Mouse (Mus musculus) cerebellum, adult 9-11 months (tissue): Measurements from ENCODE around the gene F10.

ENCODE experiments used
- DNase-seq: peaks from one replicate; pipeline ENCODE4 v3.0.0; 2022

Gene F10

DNA sequence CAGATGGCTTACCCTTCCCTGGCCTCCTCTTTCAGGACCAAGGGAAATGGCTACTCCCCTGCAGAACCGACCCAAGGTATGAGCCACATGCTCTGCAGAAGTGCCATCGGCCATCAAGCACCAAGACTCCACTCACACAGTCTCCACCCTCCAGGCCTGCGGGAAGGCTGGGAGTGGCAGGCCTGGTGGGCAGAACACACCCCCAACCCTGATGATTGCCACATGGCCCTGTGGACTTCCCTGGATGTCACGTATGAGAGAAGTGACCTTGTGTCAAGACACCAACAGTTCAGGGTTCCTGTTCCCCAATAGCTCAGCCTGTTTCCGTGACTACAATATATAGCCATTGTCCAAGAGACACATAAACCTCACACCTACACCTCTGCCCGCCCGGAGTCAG lies at the start of gene F10:
Gene F10 (plus strand): TSS at position 294 of the 400 bp plus-strand sequence.
- no peak for DNase-seq

DNA sequence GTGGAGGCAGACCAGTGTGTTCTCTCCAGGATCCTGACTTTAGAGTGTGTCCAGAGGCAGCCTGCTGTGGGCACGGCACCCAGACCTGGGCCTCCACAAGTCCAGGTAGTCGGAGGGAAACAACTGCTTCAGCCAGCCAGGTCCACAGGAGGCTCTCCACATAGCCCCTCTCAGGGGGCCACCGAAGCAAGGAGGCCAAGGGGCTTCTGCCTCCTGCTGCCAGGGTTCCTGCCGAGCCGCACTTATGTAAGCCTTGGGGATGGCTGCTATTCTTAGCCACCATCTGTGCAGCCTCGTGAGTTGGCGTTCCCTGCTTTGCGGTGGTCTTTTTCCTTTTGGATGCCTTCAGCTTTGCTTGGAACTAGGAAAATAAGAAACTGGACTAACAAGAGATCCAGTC lies 49.5 kb upstream of the F10 start:
- DNase-seq: peak; percentile 72

DNA sequence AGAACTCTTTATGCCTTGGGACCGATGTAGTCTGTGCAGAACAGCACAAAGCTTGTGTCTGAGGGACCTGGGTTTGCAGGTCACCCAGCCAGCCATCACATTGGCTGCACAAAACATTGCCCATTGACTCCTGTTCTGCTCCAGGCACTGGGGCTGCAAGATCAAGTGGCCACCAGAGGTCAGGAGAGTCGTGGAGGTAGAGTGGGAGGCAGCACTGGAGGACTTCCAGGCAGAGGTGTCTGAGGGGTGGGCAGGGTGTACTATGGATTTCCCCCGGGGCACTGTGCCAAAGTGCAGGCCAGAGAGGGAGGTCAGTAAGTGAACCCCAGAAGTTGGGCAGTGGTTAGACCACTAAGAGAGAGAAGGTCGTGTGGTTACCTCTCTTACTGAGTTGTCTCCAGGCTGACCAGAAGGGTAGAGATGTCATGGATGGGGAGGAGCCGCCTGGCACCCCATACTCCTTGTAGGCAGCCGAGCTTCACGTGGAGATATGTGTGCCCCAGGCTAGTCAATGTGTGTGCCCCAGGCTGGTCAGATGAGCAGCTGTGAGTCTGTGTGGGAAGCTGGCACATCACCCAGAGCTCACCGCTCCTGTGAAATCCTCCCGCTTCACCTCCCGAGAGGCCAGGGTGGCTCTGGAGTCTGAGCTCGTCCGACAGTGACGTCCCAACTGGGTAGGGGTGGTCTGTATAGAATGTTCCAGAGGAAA lies 48.2 kb upstream of the F10 start:
- peak; percentile 71 for DNase-seq

DNA sequence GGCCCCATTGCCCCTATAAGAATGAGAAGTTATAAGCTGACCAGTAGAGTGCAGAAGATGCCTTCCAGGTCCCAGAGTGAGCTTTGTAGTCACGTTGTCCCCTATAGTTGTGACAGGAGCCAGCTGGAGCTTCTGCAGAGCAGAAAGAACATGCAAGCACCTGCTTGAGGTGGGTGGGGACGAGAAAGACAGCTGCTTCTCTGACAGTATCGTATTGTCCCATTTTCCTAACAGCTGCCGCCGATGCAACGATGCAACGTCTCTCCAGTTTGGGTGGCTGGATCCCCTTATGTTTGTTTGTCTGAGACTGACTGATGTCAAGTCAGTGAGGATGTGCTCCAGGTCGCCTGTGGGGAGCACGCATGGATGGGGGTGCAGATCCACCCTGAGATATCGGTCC lies 45.7 kb upstream of the F10 start:
- DNase-seq: no peak

DNA sequence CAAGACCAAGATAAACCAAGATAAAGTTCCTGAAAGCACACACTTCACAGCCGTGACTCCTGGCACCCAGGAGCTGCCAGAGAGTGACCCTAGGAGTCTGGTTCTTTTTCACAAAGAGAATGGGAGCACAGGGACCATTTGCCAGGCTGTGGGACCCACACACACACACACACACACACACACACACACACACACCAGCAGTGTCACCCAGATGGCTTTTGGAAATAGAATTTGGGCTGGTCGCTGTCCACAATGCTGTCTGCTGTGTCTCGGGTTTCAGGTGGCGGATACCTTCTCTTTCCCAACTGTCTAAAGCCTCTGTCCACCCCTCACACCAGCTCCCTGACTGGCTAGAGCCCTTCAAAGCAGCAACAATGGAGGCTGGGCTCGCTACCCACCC lies 42.6 kb upstream of the F10 start:
- DNase-seq: no peak

DNA sequence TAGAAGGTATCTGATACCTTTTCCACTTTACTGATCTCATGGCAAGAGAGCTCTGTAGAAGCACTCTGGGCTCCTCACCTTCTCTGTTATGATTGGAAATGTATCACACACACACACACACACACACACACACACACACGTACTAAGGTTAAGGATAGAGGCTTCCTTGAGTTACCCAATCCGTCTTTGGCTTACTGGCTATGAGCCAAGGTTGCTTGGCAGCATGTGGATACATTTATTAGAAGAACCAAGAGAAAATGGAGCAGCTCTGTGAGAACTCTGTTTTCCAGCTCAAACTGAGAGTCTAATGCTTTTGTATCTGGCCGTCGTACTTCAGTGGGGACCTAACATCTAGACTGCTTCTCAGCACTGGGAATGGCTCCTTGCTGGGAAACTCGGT lies 41.6 kb upstream of the F10 start:
- peak; percentile 48 for DNase-seq

DNA sequence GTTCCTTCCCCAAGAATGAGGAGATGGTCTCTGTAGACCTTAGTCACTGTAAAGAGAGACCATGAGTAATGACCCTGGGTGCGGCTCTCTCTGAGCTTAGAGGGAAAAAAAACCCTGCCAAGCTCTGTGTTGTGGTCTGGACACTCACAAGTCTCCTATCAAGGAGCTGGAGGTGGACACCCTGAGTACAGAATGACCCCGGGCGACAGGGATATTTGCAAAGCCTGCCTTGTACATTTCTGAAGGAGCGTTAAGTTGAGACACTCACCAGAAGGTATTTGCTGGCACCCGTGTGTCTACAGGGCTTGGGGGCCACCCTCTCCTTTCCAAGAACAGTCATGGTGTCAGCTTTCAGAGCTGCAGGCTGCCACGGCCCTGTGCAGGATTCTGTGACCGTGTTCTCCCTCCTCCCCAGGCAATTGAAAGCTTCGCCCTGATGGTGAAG lies 40.3 kb upstream of the F10 start:
- DNase-seq: no peak

DNA sequence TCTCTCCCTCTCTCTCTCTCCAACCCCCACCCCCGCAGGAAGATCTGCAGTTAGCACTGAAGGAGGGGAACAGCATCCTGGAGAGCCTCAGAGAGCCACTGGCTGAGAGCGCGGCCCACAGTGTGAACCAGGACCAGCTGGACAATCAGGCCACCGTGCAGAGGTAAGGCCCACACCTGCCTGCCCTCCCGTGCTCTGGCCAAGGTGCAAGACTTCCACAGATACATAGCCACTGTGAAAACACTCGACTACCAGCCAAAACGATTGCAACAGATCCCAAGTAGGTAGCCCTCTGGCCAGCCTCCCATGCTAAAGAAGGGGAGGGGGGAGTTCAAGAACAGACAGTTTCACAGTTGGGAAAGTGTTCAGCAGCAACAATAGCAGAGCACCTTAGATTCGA lies 38.8 kb upstream of the F10 start:
- no peak for DNase-seq

DNA sequence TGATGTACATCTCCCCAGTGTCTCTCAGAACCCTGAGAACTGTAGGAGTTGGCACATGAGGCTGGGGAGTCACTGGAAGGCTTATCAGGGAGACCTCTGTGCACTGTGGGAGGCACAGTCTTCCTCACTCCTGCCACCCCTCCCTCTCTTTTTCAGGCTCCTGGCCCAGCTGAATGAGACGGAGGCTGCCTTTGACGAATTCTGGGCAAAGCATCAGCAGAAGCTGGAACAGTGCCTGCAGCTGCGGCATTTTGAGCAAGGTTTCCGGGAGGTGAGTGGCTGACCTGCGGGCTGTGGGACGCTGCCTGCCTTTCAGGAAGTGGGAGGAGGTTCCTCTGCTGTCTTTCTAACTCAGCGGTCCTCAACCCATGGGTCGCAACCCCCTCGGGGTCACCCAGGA lies 37.3 kb upstream of the F10 start:
- DNase-seq: no peak

DNA sequence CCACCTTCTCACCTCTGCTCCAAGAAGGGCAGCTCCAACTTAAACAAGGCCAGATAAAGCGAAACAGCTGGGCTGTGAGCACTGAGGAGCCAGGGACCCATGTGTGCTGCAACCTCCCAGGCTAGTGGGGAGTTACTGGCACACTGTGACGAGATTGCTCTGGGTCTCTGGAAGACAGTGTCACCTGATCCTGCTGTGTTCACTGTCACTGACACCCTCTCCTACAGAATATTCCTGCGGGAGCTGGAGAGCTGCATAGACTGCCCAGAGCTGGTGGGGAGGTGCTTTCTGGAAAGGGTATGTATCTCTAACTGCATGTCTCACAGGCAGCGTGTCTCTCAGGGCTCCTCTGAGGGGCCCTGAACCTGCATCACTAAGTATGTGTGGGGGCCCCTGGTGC lies 29.6 kb upstream of the F10 start:
- no peak for DNase-seq

DNA sequence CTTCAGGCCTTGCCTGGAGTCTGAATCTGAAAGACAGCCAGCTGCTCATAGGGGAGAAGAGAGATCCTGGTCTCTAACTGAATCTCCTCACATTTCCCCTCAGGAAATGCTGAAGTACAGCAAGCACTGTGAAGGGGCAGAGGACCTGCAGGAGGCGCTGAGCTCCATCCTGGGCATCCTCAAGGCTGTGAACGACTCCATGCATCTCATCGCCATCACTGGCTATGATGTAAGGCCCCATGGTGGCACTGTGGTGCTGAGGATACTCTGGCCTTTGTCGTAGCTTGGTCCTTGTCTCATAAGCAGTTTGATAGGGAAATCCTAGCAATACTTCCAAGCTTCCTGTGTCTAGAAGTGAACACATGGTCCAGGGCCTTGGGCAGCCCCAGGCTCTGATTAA lies 26.8 kb upstream of the F10 start:
- no peak for DNase-seq

DNA sequence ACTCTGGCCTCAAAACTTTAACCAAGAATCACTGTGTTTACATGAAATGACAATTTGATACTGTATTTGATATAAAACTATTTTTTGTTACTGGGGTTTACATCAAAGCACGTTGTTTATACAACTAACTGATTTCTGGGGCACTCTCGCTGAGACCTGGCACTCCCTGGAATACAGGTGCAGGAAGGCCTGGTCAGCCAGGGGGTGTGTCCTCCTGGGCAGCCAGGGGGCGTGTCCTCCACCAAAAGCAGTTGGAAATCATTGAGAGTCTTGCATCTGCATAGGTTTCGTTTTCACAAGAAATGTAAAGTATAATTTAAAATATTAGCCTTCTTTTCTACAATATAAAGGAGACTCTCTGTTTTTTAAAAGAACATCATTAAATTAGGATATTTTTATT lies 17.5 kb upstream of the F10 start:
- DNase-seq: no peak

DNA sequence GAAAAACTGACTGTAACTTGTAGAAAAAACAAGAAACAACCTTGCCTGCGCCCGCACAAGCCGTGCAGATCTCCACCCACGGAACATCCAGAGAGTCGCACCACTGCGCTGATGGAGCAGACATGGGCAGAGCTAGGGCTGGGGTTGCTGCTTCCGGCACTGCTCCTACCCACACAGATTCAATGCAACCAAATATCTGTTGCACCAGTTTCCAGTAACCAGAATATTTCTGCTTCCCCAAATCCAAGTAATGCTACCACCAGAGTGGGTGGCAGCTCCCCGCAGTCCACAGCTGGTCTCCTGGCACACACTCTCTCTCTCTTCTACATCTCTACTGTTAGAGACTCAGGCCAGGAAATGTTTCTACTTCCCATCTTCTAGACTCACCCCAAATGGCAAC lies 15.3 kb upstream of the F10 start:
- no peak for DNase-seq

DNA sequence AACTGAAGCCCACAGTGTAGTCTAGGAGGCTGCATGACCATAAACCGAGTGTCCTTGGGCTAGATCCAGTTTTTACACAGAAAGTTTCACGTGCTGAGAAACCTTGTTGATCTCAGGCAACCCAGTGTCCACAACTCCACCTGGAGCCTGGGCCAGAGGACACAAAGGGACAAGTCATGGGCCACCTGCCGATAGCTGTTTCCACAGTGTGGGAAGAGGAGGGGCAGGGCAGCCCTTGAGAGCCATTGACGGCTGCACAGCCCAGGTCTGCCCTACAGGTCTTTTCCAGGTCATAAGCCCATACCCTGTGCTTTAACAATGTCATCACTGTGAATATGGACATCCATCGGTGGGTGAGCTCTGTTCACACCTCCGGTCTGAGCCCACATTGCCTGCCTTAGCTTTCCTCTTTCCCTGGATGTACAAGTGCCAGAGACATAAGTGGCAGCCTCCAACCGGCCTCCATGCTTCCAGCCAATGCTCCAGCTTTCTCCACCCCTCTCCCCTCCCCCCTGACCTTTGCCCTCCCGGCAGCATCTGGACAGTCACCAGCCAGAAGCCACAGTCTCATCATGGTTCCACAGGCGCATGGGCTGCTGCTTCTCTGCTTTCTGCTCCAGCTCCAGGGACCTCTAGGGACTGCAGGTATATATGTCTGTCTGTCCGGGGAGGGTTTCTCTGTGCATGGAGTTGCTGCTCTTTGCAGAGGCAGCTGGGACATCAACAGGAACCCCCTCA lies 11.5 kb upstream of the F10 start, which contains the start of gene F7:
Gene F7 (plus strand): TSS at position 548 of the 738 bp plus-strand sequence.
- DNase-seq: no peak

DNA sequence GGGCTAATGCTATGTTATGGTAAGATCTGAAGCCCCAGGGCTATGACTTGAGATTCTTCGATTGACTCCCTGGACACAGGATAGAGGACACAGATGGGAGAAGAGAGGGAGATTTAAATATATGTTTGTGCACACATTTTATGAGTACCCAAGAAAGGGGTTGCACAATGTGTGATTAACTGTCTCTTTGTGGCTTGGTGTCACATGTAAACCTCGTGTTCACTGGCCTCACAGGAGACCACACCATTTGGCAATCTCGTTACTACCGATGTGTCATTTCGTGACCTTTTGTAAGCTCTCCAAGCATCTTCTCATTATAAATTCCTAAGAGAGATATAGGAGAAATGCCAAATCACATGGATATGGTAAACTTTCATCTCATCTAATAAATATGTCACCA lies 9.5 kb upstream of the F10 start:
- DNase-seq: no peak

DNA sequence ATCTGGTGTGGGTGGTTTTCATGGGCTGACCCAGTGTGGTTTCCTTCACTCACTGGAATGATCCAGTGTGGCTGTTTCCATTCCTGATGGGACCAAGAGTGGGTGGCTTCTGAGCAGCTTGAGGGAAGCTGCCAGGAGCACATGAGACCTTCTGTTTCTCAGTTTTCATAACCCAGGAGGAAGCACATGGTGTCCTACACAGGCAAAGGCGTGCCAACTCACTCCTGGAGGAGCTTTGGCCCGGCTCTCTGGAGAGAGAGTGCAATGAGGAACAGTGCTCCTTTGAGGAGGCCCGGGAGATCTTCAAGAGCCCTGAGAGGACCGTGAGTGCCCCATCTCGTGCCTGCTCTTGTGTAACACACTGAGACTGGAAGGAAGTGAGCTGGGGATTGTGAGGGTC lies 8.6 kb upstream of the F10 start:
- DNase-seq: peak; percentile 63

DNA sequence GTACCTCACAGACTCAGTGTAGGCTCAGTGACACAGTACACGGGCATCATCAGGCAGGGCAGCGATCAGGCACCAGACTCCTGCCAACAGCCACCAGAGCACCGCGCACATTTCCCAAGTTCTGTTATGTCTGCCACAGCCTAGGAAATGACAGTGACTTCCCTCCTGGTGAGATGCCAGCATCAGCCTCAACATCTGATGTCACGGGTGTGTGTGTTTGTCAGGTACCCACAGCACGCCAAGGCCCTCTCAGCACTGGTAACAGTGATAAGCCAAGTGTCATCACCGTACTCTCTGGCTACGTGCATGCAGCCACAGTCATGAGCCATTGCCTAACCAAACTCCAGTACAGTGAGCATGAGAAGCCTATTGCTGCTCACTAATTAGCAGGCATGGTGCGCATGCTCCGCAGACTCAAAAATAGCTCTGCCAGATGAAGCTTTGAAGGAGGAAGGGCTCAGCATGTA lies 729 bp upstream of the F10 start:
- DNase-seq: no peak

DNA sequence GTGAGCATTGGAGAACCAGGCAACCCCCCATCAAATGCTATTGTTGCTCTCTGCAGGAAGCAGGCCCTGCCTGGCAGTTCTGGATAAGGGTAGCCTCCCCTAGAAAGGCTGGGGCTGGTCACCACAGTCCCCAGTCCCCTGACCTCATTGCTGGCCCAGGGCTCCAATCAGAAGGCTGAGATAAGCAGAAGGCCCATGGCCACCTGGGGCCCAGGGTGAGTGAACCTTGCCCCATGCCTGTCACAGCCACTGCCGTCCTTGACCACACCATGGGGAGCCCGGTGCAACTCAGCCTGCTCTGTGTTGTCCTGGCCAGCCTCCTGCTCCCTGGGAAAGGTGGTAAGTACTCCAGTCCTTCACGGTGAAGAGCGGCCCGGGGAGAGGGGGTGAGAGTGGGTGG lies 461 bp downstream of the F10 start:
- no peak for DNase-seq

DNA sequence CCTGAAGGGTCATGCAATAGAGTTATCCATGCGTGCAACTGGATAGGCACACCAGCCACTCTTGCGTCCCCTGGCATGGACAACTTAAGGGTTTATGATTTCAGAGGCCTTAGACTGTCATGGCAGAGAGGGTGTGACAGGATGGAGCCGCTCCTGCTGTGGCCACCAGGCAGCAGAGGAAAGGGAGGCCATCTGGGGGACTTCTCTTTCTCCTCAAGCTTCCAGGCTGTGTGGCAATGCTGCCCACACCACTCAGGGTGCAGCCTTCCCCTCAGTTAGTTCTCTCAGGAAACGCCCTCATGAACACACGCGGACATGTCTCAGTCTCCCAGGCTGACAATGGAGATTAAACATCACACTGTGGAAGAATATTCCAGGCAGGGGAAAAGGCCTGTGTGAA lies 1.9 kb downstream of the F10 start:
- DNase-seq: no peak

DNA sequence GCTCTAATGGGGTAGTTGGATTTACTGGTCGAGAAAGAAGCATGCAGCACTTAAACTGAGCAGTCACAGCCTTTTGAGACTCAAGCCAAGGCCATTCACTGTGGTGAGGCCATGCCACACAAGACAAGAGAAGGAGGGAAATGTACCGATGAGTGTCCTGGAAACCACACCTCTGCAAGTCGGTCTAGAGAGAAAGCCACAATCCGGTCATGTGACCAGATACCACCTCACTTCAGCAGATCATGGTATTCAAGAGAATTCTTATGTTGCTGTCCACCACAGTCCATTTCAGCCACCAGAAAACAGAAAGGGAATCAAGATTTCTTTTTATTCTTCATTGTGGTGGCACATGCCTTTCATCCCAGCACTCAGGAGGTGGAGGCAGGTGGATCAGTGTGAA lies 4.4 kb downstream of the F10 start:
- no peak for DNase-seq

DNA sequence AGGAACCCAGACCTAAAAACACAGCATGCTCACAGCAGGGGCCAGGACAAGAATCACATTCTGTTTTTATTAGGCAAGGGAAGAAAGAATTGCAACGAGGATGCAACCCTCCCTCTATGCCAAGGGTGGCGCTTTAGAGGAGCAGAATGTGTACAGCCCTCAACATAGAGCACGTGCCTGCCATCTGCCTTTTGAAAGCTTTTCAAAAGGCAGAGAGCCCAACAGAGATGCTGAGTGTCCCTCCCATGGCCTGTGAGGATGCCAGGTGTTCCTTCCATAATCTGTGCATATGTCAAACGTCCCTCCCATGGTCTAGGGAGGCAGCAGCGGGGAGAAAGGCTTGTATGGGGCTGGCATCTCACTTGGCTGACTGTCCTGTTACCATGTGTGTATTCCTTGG lies 10.5 kb downstream of the F10 start:
- no peak for DNase-seq

DNA sequence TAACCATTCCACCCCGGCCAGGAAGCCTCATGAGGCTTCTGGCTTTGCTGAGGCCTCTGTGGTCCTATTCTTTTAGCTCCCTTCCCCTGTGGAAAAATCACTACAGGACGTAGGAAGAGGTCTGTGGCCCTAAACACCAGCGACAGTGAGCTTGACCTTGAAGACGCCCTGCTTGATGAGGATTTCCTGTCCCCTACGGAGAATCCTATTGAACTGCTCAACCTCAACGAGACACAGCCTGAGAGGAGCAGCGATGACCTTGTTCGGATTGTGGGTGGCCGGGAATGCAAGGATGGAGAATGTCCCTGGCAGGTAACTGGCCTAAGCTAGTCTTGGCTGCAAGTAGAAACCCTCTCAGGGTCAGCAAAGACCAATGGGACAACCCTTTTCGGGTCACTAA lies 13.4 kb downstream of the F10 start:
- no peak for DNase-seq

DNA sequence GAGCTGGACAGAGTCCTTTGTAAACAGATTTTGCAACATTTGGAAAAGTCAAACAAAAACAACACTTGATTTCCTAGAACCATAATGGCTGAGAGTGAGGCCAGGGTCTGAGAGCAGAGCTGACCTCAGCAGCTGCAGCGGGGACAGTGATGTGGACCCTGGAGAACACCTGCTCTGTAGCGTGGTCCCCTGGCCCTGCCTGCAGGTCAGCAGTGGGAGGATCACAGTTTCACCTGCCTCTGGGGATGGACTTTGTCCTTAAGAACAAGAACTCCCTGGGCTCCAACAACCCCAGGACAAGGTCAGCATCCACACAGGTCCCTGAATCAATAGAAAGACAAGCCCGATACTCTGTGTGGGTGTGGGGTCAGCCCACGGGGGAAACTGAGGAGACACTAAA lies 20.2 kb downstream of the F10 start:
- no peak for DNase-seq

DNA sequence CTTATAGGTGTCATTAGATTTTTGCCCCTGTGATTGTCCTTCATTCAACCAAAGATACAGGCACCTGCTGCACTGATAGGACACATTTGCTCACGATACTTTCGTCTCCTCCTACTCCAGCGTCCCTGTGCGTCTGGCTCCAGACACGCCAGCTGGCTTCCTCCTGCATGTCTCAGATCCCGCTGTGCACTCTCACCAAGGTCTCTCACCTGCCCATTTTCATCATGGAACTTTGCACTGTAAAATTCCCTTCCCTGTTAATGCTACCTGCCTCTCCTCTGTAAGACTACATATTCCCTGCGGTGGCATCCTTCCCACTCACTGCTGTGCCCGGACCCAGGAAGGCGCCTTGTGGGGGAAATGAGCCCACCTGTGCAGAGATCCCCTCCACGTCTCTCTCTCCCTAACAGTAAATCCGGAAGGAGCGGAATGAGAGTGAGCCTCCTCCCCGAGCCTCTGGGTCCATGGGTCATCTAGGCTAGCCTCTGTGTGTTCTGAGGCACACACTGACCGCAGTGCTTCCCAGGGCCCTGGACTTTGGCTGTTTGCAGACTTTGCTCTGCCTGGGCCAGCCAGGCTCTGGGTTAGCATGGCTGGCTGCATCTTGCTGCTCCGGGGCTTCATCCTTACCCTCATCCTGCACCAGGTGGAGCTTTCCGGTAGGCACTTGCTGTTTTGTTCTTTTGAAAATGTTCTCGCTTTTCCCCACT lies 23.5 kb downstream of the F10 start, which contains the start of gene Proz:
Gene Proz (plus strand): TSS at position 474 of the 710 bp plus-strand sequence.
- DNase-seq: no peak
